Mouse (Mus musculus): ENCODE data around the gene Arhgef26.

- no peak for TF ChIP-seq POLR2A (IDR thresholded peaks at IDR 0.05; ENCODE audit: borderline replicate concordance, low read depth, low read length)
- TF ChIP-seq CTCF (IDR thresholded peaks at IDR 0.05; ENCODE audit: low read depth, low read length) = no peak
Measured at GRCm38 (mm10) chr3:62340154-62340760, 2.1 kb downstream of the Arhgef26 start.

All from bone marrow macrophage, adult 2 months (primary cell).